Mouse (Mus musculus) frontal cortex, postnatal 36 days (tissue): ENCODE measurements around the gene Hoxc5.

Experiments used
- DNase-seq, 2 experiments: peaks; one replicate each; pipeline ENCODE4 v3.0.0; 2022; ENCODE audit warnings: low spot score in 2 of 2

Hoxc5 gene

DNA sequence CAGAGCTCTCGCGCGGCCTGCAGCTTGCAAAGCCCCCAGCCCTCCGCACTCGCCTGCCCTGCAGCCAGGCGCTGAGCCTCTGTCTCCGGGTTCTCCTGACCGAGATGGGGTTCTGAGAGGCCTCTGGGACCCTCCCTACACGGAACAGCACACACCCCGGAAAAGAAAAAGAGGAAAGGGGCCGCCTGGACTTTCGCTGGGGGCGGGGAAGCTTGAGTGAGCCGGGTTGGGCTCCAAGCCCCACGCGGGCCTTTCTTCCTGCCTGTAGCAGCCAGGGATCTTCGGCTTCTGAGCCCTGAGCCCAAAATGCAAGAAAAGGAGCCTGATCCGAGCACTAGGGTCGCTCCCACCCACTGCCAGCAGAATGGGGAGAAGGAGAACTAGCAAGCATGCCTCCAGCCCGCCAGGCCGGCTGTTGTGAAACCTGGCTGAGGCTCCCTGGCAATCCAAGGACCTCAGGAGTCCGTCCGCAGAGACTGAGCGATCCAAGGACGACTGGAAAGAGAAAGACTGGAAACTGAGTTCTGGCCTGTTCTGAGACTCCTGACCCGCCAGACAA is 44.8 kb downstream of the Hoxc5 start:
- DNase-seq, result no peak

- DNase-seq, result no peak
Observed at GRCm38 (mm10) chr15:103013238-103013984, 46.2 kb downstream of the Hoxc5 start.

GRCm38 (mm10) chr15:103014166-103015008 is 47.1 kb downstream of the Hoxc5 start:
- no peak for DNase-seq

DNA sequence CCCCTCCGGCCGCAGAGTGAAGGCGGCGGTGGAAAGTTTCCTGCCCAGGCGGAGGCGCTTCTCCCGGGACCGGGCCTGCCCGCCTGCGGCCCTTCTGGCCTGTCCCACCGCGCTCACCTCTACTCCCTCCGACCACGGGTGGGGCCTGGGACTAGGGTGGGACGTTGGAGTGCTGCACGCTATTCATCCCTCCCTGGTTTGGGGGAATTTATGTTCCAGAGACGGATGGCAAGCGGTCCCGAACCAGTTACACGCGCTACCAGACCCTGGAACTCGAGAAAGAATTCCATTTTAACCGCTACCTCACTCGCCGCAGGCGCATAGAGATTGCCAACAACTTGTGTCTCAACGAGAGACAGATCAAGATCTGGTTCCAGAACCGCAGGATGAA is 47.8 kb downstream of the Hoxc5 start:
- DNase-seq, result no peak

- DNase-seq, result no peak
Observed at GRCm38 (mm10) chr15:103015406-103016166, 48.3 kb downstream of the Hoxc5 start.

GRCm38 (mm10) chr15:103018636-103019035 is 51.4 kb downstream of the Hoxc5 start, which contains the start of gene Hoxc4:
Gene Hoxc4 (plus strand): TSS chr15:103018934.
- no peak for DNase-seq

DNA sequence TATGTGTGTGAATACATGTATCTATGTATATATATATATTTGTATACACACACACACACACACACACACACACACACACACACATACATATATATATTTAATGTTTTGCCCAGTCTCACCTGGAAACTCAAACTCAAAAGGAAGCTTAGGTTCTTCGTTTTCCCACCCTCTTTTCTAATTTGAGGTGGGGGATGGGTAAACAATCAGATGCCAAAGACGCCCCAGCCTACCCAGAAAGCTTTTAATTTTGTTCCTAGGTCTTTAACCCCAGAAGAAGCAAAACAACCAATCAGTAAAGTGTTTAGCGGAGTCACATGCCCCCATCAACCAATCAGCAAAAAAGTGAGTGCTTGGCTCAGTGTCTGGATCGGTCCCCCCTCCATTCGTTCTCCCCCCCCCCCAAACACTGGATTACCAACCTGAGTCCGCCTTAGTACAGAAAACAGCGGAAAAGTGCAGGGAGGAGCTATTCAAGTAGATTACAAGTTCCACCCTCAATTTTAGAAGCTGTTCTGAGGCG is 53.7 kb downstream of the Hoxc5 start:
- DNase-seq, result no peak

GRCm38 (mm10) chr15:103021544-103021943 is 54.3 kb downstream of the Hoxc5 start:
- DNase-seq, result no peak

DNA sequence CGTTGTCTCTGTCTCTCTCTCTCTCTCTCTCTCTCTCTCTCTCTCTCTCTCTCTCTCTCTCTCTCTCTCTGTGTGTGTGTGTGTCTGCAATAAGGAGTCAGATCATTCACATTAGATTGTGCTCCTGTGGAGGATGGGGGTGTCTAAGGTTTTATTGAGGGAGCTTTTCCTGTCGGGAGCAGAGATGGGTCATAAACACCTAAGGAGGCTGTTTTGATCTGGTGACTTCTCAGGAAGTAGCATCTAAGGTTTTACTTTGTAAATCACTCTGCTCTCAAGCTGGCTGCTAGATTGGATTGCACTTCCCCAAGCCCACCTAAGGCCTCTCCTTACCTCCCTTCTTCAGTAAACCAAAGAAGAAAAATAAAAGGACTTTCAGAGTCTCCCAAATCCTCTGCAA is 56.9 kb downstream of the Hoxc5 start:
- no peak for DNase-seq

GRCm38 (mm10) chr15:103027266-103028235 is 60.3 kb downstream of the Hoxc5 start:
- no peak for DNase-seq

DNA sequence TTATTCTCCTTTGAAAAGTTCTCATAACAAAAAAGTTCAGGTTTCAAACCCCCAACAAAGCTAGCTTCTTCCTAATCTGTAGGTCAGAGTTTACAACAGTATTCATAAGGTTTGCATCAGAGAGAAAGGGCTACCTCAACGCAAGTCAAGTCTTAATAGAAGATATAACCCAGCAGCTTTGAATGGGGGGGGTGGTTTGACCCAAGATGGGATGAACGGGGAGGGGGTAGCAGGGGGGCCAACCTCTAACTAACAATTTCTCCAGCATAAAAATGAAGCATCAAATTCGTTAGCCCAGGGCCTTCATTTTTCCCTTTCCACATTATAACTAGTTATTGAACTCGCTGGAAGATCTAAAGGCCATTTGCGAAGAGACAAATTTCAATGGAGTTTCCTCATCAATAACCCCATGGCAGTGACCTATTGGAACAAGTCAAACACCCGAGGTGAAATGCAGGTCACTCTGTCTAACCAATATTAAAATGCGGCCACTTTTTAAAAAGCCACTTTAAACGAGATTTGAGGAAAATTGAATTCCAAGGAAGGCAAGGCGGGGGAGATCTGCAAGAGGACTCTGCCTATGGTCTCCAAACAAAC is 61.8 kb downstream of the Hoxc5 start:
- no peak for DNase-seq

GRCm38 (mm10) chr15:103030142-103030541 is 62.9 kb downstream of the Hoxc5 start:
- DNase-seq, result no peak

- no peak for DNase-seq
Observed at GRCm38 (mm10) chr15:103032167-103032566, 64.9 kb downstream of the Hoxc5 start.

DNA sequence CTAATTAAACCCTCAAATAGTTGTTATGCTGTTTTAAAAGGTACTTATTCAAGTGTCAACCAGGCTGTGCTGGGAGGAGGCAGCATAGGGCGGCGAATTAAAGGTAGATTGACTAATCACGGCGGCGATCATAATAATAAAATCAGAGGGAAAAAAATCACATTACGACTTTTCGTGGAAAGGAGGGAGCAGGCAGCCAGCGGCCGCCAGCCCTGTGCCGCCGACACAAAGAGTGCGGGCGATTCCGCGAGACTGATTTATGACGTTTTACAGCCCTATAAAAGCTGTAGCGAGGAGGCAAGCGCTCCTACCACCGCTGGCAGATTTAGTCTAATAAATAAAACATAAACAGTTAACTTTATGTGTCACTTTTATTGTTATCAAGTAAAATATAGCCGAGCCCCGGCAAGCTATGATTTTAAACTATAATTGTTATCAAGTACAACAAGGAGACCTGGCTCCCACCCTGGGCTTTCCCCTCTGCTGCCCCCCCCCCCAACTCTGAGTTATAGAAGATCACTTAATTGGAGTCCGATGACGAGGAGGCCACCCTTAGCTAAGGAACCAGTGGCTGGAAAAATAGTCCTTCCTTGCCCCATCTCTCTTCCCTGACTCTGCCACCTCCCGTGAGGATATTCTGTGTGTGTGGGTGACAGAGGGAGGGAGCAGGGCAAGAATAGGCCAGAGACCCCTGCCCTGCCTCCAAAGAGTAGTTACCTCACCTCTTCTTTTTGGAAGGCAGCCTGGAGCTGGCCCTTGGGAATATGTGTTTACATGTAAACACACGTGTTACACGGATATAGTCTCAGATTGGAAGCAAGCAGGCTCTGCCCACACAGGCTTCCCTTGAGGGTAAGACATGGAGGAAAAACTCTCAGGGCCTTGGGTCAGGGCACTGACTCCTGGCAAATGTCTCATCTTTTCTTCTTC is 65.7 kb downstream of the Hoxc5 start:
- DNase-seq, result no peak

DNA sequence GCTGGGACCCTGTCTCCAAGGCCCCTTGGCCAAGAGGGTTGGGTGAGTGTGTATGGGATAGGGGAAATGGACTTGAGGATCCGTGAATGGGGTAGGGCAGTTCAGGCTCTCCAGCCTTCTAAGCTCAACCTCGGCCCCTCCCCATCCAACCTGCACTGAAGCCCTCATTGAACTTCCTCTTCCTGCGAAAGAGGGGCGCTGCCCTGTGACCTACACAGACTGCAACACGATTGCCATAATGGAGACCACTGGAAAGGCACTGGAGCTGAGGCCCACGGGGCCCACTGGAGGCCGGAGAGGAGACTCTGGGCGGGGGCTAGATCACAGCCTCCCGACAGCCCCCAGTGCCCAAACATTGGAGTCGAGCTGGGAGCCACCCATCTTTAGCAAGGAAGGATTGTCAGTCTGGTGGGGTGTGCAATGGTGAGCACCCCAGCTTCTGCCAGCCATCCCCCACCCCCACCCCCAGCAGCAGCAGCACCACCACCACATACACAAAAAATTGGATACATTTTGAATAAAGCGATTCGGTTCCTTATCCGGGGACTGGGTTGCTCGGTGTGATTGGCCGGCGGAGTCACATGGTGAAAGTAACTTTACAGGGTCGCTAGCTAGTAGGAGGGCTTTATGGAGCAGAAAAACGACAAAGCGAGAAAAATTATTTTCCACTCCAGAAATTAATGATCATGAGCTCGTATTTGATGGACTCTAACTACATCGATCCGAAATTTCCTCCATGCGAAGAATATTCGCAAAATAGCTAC is 67.0 kb downstream of the Hoxc5 start:
- no peak for DNase-seq

- no peak for DNase-seq
Observed at GRCm38 (mm10) chr15:103034807-103035547, 67.7 kb downstream of the Hoxc5 start.

DNA sequence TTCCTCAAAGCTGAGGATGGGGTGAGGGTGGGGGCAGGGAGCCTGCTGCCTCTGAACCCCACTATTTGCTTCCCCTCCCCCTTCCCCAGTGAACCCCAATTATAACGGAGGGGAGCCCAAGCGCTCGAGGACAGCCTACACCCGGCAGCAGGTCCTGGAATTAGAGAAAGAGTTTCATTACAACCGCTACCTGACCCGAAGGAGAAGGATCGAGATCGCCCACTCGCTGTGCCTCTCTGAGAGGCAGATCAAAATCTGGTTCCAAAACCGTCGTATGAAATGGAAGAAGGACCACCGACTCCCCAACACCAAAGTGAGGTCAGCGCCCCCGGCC is 68.3 kb downstream of the Hoxc5 start:
- DNase-seq, result no peak

- no peak for DNase-seq
Observed at GRCm38 (mm10) chr15:103037579-103037978, 70.3 kb downstream of the Hoxc5 start.
